Mouse (Mus musculus) erythroid progenitor cell, adult 5-6 weeks (primary cell): Measurements from ENCODE around the gene Cyp17a1. TPM values are rescaled to one million over a fixed set of nuclear protein-coding genes. Genes with fewer than 3 reads are reported as not detected.

ENCODE experiments used
- ATAC-seq: replicated peaks from 2 replicates; pipeline ENCODE4 v1.8.0; 2016; ENCODE audit warnings: moderate number of reproducible peaks, mild to moderate bottlenecking, moderate TSS enrichment, inconsistent platforms; ENCODE audit not compliant: poor library complexity, low FRiP score, severe bottlenecking
- total RNA-seq, 2 experiments: library from RNA; stranded (forward) in 1 of 2; stranded (reverse) in 1 of 2; fragments of 150-400 nt in 1 of 2; fragments of 186-747, 209-891 nt in 1 of 2; gene quantifications; 2 replicates each; pipeline versions ENCODE4 v1.2.3 to v1.2.4; 2015 to 2017; ENCODE audit warnings: low replicate concordance in 2 of 2

Cyp17a1 gene
- total RNA-seq, 2 experiments from 2014 or later: not detected

DNA sequence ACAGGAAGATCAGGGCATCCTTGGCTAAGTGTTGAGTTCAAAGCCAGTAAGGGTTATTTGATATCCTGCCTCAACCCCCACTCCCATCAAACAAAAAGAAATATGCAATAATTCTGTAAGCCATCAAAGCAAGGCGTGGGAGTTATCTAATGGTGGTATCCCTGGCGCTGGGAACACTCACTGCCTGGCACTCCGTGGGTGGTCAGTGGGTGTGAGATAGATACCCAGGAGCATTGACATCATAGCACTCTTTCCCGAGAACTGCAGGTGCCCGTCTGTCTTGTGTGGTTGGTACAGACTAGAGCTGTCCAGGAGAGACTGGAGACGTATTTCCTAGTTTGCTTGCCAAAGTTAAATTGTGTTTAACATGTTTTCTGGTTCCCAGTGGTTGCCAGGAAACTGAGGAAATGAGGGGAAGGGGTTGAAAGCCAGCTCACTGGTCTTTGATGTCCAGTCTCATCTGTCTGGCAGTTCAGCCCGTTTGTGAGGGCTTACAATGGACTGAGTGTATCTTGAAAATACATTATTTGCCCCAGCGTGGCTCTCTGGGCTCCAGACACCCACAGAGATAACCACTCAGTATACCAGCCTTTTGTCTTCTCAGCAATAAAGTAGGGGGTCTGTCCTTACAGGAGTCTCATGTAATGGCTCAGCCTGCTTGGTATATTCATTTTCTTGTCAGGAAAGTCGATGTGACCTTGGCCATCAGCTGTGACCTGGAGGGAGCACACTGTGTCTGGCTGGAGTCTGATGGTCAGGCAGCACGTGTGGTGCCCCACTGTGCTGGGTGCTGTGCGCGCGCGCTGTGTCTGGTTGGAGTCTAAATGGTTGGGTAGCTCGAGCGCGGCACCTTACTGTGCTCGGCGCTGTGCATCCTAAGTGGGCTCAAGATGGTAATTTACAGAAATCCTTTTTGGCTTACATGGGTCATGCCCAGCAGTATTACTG lies 51.5 kb downstream of the Cyp17a1 start:
- no peak for ATAC-seq

DNA sequence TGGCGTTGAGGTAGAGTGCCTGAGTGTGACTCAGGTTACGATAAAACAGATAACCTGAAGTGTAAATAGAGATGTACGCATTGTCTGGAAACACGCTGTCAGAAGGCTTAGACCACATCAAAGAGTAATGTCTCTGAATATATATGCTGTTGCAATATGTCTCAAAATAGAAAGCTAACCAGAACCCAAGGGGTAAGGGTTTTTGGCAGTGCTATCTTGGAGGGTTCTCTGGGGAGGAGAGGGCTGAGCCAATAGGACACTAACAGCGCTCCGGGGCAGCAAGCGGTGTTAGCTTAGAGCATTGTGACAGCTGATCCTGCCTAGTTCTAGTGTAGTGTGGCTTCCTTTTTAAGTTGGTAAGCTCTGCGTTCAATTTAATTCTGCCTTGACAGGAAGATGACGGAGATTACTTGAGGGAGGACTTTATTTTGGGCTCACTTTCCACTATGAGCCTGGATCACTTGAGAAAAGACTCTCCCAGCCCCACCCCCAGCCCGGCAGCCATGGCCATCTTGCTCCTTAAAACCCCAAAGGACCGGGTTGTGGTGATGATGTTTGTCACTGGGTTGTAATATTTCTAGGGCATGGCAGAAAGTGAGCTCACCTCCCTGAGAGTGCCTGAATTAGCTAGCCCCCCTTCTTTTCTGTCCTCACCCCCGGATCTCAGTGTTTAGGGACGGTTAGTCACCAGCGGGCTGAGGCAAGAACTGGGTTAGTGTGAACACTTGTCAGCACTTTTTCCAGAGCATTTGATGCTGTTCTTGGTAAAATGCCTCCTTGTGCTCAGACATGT lies 52.8 kb downstream of the Cyp17a1 start:
- ATAC-seq: no peak

- ATAC-seq: no peak
Measured at GRCm38 (mm10) chr19:46619518-46619917, 53.5 kb downstream of the Cyp17a1 start.

DNA sequence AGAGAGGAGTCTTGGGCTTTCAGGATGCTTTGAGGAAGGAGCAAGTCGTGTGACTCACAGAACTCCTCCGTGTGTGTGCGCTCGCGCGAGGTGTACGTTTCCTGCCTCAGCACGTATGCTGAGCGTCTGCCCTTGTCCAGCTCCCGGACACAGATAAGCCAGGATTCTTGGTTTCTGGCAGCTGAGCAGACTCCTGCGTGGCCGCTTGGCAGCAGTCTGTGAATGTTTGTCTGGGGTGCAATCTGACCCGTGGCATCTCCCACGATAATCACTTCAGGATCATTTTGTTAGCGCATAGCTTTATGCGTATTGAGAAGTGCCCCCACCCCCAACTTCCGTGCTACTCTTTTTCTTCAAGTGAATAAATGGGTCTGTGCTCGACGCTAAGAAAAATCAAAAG lies 54.0 kb downstream of the Cyp17a1 start:
- no peak for ATAC-seq

DNA sequence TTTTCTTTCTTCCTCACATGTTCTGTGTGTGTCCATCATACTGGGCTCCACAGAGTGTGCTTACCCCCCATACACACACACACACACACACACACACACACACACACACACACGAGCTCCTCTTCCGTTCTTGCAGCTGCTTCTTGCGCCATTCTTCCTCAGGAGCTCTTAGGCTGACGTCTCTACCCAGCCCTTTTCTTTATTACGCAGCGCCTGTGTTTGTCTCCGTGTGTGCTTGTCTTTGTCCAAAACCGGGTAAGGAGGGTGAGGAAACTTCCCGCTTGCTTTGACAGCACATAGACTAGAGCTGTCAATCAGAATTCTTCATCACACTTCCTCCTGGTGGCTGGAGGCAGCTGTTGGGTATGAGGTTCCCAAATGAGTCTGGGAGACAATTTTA lies 54.6 kb downstream of the Cyp17a1 start:
- no peak for ATAC-seq

- ATAC-seq: no peak
Measured at GRCm38 (mm10) chr19:46617361-46617760, 55.6 kb downstream of the Cyp17a1 start.

Other genes starting within 250 kb of the Cyp17a1 start
- 4.2 and 9.4 TPM in 2 replicates for gene Trim8, start 171.5 kb downstream of the Cyp17a1 start, total RNA-seq (2015; ENCODE audit: low replicate concordance)
- 5.5 and 7.7 TPM in 2 replicates for gene Trim8, start 171.5 kb downstream of the Cyp17a1 start, total RNA-seq (2017; ENCODE audit: low replicate concordance)
- 4.6 and 15.1 TPM in 2 replicates for gene Arl3, start 100.0 kb downstream of the Cyp17a1 start, total RNA-seq (2015; ENCODE audit: low replicate concordance)
- 6.7 and 24.4 TPM in 2 replicates for gene Arl3, start 100.0 kb downstream of the Cyp17a1 start, total RNA-seq (2017; ENCODE audit: low replicate concordance)
- gene Sfxn2, start 99.8 kb downstream of the Cyp17a1 start, total RNA-seq (2015; ENCODE audit: low replicate concordance): 0.72 and 19.3 TPM in 2 replicates
- gene Sfxn2, start 99.8 kb downstream of the Cyp17a1 start, total RNA-seq (2017; ENCODE audit: low replicate concordance): 0.98 and 5.8 TPM in 2 replicates
- 5.0 and 8.8 TPM in 2 replicates for gene Wbp1l, start 74.1 kb downstream of the Cyp17a1 start, total RNA-seq (2015; ENCODE audit: low replicate concordance)
- gene Wbp1l, start 74.1 kb downstream of the Cyp17a1 start, total RNA-seq (2017; ENCODE audit: low replicate concordance): 6.7 and 9.2 TPM in 2 replicates
- 3.8 and 8.3 TPM in 2 replicates for gene Borcs7, start 16.7 kb upstream of the Cyp17a1 start, total RNA-seq (2015; ENCODE audit: low replicate concordance)
- not detected in 2 replicates for gene Borcs7, start 16.7 kb upstream of the Cyp17a1 start, total RNA-seq (2017; ENCODE audit: low replicate concordance)
- gene As3mt, start 34.3 kb upstream of the Cyp17a1 start, total RNA-seq (2015; ENCODE audit: low replicate concordance): 2.5 and 10.9 TPM in 2 replicates
- gene As3mt, start 34.3 kb upstream of the Cyp17a1 start, total RNA-seq (2017; ENCODE audit: low replicate concordance): 1.2 and 2.0 TPM in 2 replicates
- 35.0 and 39.8 TPM in 2 replicates for gene Cnnm2, start 88.4 kb upstream of the Cyp17a1 start, total RNA-seq (2015; ENCODE audit: low replicate concordance)
- 40.1 and 60.7 TPM in 2 replicates for gene Cnnm2, start 88.4 kb upstream of the Cyp17a1 start, total RNA-seq (2017; ENCODE audit: low replicate concordance)